Mouse (Mus musculus): ENCODE results near the gene Rps4x.

The Rps4x gene

GRCm38 (mm10) chrX:102188712-102189497 is at the start of gene Rps4x:
Gene Rps4x (minus strand): TSS chrX:102189394.
- peak; percentile 84 for DNase-seq

- DNase-seq, result peak; percentile 59
These were observed 29.9 kb upstream of the Rps4x start for GRCm38 (mm10) chrX:102219126-102219525.

- DNase-seq, result peak; percentile 45
These were observed 26.2 kb upstream of the Rps4x start for GRCm38 (mm10) chrX:102215356-102215755.

- DNase-seq, result no peak
These were observed 1.6 kb upstream of the Rps4x start for GRCm38 (mm10) chrX:102190840-102191239.

- DNase-seq, result no peak
These were observed 387 bp upstream of the Rps4x start for GRCm38 (mm10) chrX:102189581-102189980.

GRCm38 (mm10) chrX:102187023-102187699 is 2.0 kb downstream of the Rps4x start:
- no peak for DNase-seq

GRCm38 (mm10) chrX:102182575-102182974 is 6.6 kb downstream of the Rps4x start:
- DNase-seq, result no peak

- no peak for DNase-seq
These were observed 13.5 kb downstream of the Rps4x start for GRCm38 (mm10) chrX:102175538-102176287.

- no peak for DNase-seq
These were observed 18.3 kb downstream of the Rps4x start for GRCm38 (mm10) chrX:102170900-102171299.

- no peak for DNase-seq
These were observed 19.1 kb downstream of the Rps4x start for GRCm38 (mm10) chrX:102170135-102170534.

- DNase-seq, result no peak
These were observed 19.5 kb downstream of the Rps4x start for GRCm38 (mm10) chrX:102169724-102170123.

- DNase-seq, result no peak
These were observed 22.2 kb downstream of the Rps4x start for GRCm38 (mm10) chrX:102166986-102167385.

- no peak for DNase-seq
These were observed 22.7 kb downstream of the Rps4x start for GRCm38 (mm10) chrX:102166521-102166920.

- DNase-seq, result no peak
These were observed 25.7 kb downstream of the Rps4x start for GRCm38 (mm10) chrX:102163529-102163928.

- DNase-seq, result no peak
These were observed 26.1 kb downstream of the Rps4x start for GRCm38 (mm10) chrX:102163096-102163495.

- DNase-seq, result no peak
These were observed 28.7 kb downstream of the Rps4x start for GRCm38 (mm10) chrX:102160528-102160927.

GRCm38 (mm10) chrX:102159778-102160177 is 29.4 kb downstream of the Rps4x start:
- DNase-seq, result peak; percentile 51

GRCm38 (mm10) chrX:102157423-102157791 is 31.8 kb downstream of the Rps4x start:
- DNase-seq, result no peak

- DNase-seq, result peak; percentile 93
These were observed 32.4 kb downstream of the Rps4x start, which contains the start of gene Ercc6l for GRCm38 (mm10) chrX:102156618-102157422. Gene Ercc6l (minus strand): TSS chrX:102157091.

- DNase-seq, result no peak
These were observed 48.0 kb downstream of the Rps4x start for GRCm38 (mm10) chrX:102141157-102141556.
